16 mouse cellular contexts compared by ENCODE assay signal in the genomic region with DNA sequence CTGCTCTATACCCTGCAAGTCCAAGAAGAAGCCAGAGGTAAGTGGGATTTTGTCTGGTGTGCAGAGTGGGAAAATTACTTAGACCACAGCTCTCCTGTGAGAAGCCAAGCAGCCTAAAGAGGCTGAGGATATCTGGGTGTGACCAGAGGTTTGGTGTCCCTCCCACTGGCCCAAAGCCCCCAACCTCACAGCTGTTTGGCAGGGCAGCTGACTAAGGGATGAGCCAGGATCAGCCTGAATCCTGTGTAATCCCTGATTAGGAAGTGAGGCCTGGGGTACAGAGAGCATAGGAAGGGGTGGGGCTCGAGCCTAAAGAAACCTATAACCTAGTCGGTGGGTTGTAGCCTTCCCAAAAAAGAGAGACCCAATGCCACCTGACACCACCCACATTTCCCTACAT. TPM values are rescaled to one million over a fixed set of nuclear protein-coding genes. Genes with fewer than 3 reads are reported as not detected.
A peak's percentile ranks its signal among the peaks of the same experiment; 100 is the strongest.
DNase-seq lines count a peak whose midpoint lies in the region.
"Had no signal": no experiment of that assay in that cellular context is flagged by ENCODE, and none has a peak within 500 bp of the region (broad histone marks: within the 10 kb centered on the region; RNA-seq: fewer than 3 reads in every experiment).

No protein-coding gene starts in this region.

- peak; percentile 24 for DNase-seq in cerebellum, adult 9-10 months
- no peak for DNase-seq in cerebellum, adult 18-20 months
- DNase-seq in gastrocnemius, postnatal 10 days: peak; percentile 46
- DNase-seq in gastrocnemius, postnatal 36 days: no peak
- DNase-seq in retina, adult 2 months (ENCODE audit: low read depth, low spot score): peak; percentile 73
- no peak for DNase-seq in retina, embryonic 14.5 days (ENCODE audit: low spot score)
- no peak for DNase-seq in lung, postnatal 4 days
- DNase-seq: adrenal gland, adult 8-10 months; adrenal gland, postnatal 25 days; cerebellum, adult 11-12 months; cerebellum, adult 9-11 months; cerebellum, postnatal 25 days; heart, adult 11 months had no signal

- intact Hi-C loops in gastrocnemius, postnatal 36 days (cut with DNase I): no loop called here

RNA-seq across cellular contexts. Expression of gene Ykt6, which starts 19.6 kb away (rescaled TPM):
- 10 to 100 TPM; 46.7 to 50.4 TPM for total RNA-seq in gastrocnemius, postnatal 10 days (2021)
- total RNA-seq in gastrocnemius, postnatal 36 days (2021): 10 to 100 TPM; 36.7 to 38.5 TPM

RNA-seq across cellular contexts. Expression of gene Gck, which starts 25.2 kb away (rescaled TPM):
- total RNA-seq in gastrocnemius, postnatal 10 days (2021): not detected
- total RNA-seq in gastrocnemius, postnatal 36 days (2021): 10 to 100 TPM in 1 of 2 experiments, 1 to 10 TPM in 1; 5.1 to 10.1 TPM
- total RNA-seq: common myeloid progenitor, adult 5-6 weeks; gastrocnemius, postnatal 4 days; hematopoietic stem cell, adult 5-6 weeks had no signal

Comparison
In these comparisons a context has a peak if more than half of its experiments do, and no peak if none do; other contexts are left out.
1. DNase-seq: peak in cerebellum, adult 9-10 months (single experiment), gastrocnemius, postnatal 10 days (single experiment) and retina, adult 2 months (single experiment); none in cerebellum, adult 18-20 months (0 of 2), gastrocnemius, postnatal 36 days (0 of 2), retina, embryonic 14.5 days (single experiment) and lung, postnatal 4 days (0 of 2).
2. RNA of gene Gck, which starts 25.2 kb away (total RNA-seq): 5.1 to 10.1 TPM in gastrocnemius, postnatal 36 days; not detected in gastrocnemius, postnatal 10 days; every median in the first group is over 4 times any median in the second.